Comparison of ENCODE assay signal across 8 mouse cellular contexts in the genomic region with DNA sequence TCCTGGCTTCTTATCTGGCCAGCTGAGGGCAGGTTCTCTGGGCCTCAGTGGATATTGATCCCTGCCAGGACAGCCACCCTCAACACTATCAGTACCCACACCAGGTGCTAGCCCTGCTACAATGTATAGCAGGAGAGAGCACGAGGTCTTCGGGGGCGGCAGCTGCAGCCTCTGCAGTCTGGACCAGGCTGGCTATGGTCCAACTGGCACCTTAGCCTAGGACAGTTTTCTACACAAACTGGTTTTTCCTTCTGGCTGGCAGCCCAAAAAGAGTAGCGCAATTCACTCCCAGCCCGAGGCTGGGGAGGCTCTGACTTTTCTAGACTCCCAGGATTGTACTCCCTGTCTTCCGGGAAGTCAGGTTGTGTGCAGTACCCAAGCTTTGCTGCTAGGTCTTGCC. TPM values are rescaled to one million over a fixed set of nuclear protein-coding genes. Genes with fewer than 3 reads are reported as not detected.
DNase-seq lines count a peak whose midpoint lies in the region; ATAC-seq and TF ChIP-seq lines count a peak whose summit lies in the region.

No protein-coding gene starts in this region.

- no peak overlapping the region for H3K4me2 ChIP-seq in liver, embryonic 13.5 days

- peaks cover 98% of the 10 kb centered on the region for H3K27me3 ChIP-seq in liver, embryonic 13.5 days
- no peaks in the 10 kb centered on the region for H3K27me3 ChIP-seq in small intestine, adult 2 months (ENCODE audit: control insufficient read depth, insufficient read depth, low read length)

- H3K9ac ChIP-seq in liver, embryonic 13.5 days = peak overlapping the region; percentile 29; the same call in 1 of the 2 replicates

- peak; percentile 61 to 77 for DNase-seq in adrenal gland, adult (ENCODE audit: inconsistent age in 2 of 2, low spot score in 1 of 2)
- no peak for DNase-seq in adrenal gland, postnatal 4 days (ENCODE audit: low spot score in 2 of 2)
- peak; percentile 47 for DNase-seq in right cerebral cortex, postnatal 14 days
- no peak for DNase-seq in right cerebral cortex, adult 18-20 months
- no peak for DNase-seq in liver, embryonic 13.5 days
- no peak for DNase-seq in thymus, postnatal 0 days (ENCODE audit: low spot score)
- no peak for DNase-seq in layer of hippocampus, adult 9-10 months (ENCODE audit: low spot score)

- H3K9me3 ChIP-seq in liver, embryonic 13.5 days (replicated peaks) = no peaks in the 10 kb centered on the region

- no peak for TF ChIP-seq POLR2A in small intestine, adult 2 months (IDR thresholded peaks at IDR 0.05; ENCODE audit: low read depth, low read length)

- H3K4me1 ChIP-seq in liver, embryonic 13.5 days (replicated peaks) = peaks cover 32% of the 10 kb centered on the region
- H3K4me1 ChIP-seq in small intestine, adult 2 months (ENCODE audit: control insufficient read depth, insufficient read depth, insufficient read length, low read length) = peaks cover 23% of the 10 kb centered on the region

- H3K36me3 ChIP-seq in liver, embryonic 13.5 days = no peaks in the 10 kb centered on the region
- H3K36me3 ChIP-seq in small intestine, adult 2 months (ENCODE audit: control insufficient read depth, insufficient read depth, low read length) = no peaks in the 10 kb centered on the region

- peak; percentile 51; the same call in 1 of the 2 replicates for ATAC-seq in liver, embryonic 13.5 days (ENCODE audit: low read depth)

- 40% methylated on average over 6 of the region's 6 CpGs for WGBS in liver, embryonic 13.5 days (ENCODE audit: insufficient replicate concordance)
- 18% methylated on average over 6 of the region's 6 CpGs for WGBS in small intestine, adult 2 months

- H3K4me3 ChIP-seq in liver, embryonic 13.5 days (replicated peaks) = no peak overlapping the region
- peak overlapping the region; percentile 4; the same call in 1 of the 2 replicates for H3K4me3 ChIP-seq in small intestine, adult 2 months (ENCODE audit: low read depth, low read length)

- no peak for TF ChIP-seq CTCF in small intestine, adult 2 months (IDR thresholded peaks at IDR 0.05; ENCODE audit: extremely low read depth, insufficient read length, insufficient replicate concordance, low read depth, low read length)

- H3K27ac ChIP-seq in liver, embryonic 13.5 days = no peak overlapping the region
- H3K27ac ChIP-seq in small intestine, adult 2 months (ENCODE audit: insufficient read depth, low read depth, low read length) = peak overlapping the region; percentile 70

RNA-seq across cellular contexts. Expression of gene Cx3cl1, which starts 0.9 kb away (rescaled TPM):
- 10 to 100 TPM; 18.8 to 21.1 TPM for total RNA-seq in adrenal gland, postnatal 4 days (2021)
- polyA plus RNA-seq in liver, embryonic 13.5 days (2015; fragmentation: Nextera tagmentation; extraction: Ambion mirVana) = 0.39 and 0.40 TPM in 2 replicates
- 55.9 and 160 TPM in 2 replicates for polyA plus RNA-seq in small intestine, adult 2 months (2012; rRNA removed)
- 5.6 and 9.6 TPM in 2 replicates for polyA plus RNA-seq in thymus, postnatal 0 days (2015; fragmentation: Nextera tagmentation; extraction: Ambion mirVana)

RNA-seq across cellular contexts. Expression of gene Ccl22, which starts 25.6 kb away (rescaled TPM):
- total RNA-seq in adrenal gland, postnatal 4 days (2021) = under 1 TPM; 0.25 to 0.31 TPM
- polyA plus RNA-seq in liver, embryonic 13.5 days (2015; fragmentation: Nextera tagmentation; extraction: Ambion mirVana) = 0.24 and 0.27 TPM in 2 replicates
- polyA plus RNA-seq in small intestine, adult 2 months (2012; rRNA removed) = 4.2 and 6.5 TPM in 2 replicates
- polyA plus RNA-seq in thymus, postnatal 0 days (2015; fragmentation: Nextera tagmentation; extraction: Ambion mirVana) = 24.8 and 28.7 TPM in 2 replicates

RNA-seq across cellular contexts. Expression of gene Ccl17, which starts 39.3 kb away (rescaled TPM):
- total RNA-seq in adrenal gland, postnatal 4 days (2021) = under 1 TPM; 0.87 to 0.90 TPM
- polyA plus RNA-seq in liver, embryonic 13.5 days (2015; fragmentation: Nextera tagmentation; extraction: Ambion mirVana) = 0.36 and 0.48 TPM in 2 replicates
- polyA plus RNA-seq in small intestine, adult 2 months (2012; rRNA removed) = 0.62 and 0.94 TPM in 2 replicates
- polyA plus RNA-seq in thymus, postnatal 0 days (2015; fragmentation: Nextera tagmentation; extraction: Ambion mirVana) = 23.8 and 28.6 TPM in 2 replicates

Comparison
In these comparisons a context has a peak if more than half of its experiments do, and no peak if none do; other contexts are left out.
1. DNase-seq: peak in adrenal gland, adult (2 of 2) and right cerebral cortex, postnatal 14 days (single experiment); none in adrenal gland, postnatal 4 days (0 of 2), right cerebral cortex, adult 18-20 months (single experiment), liver, embryonic 13.5 days (single experiment), thymus, postnatal 0 days (single experiment) and layer of hippocampus, adult 9-10 months (single experiment).
2. RNA of gene Ccl17, which starts 39.3 kb away (polyA plus RNA-seq): 23.8 to 28.6 TPM in thymus, postnatal 0 days; 0.62 to 0.94 TPM in small intestine, adult 2 months and 0.36 to 0.48 TPM in liver, embryonic 13.5 days; every median in the first group is over 10 times any median in the second.